Mouse (Mus musculus) MEL-GATA-1-ER (cell line): Measurements from ENCODE around the gene Defb19.

Experiments used
- DNase-seq: peaks from one replicate; pipeline ENCODE4 v3.0.0-alpha.2; 2012; ENCODE audit warnings: low read depth; ENCODE audit errors: extremely low read depth

The Defb19 gene

DNA sequence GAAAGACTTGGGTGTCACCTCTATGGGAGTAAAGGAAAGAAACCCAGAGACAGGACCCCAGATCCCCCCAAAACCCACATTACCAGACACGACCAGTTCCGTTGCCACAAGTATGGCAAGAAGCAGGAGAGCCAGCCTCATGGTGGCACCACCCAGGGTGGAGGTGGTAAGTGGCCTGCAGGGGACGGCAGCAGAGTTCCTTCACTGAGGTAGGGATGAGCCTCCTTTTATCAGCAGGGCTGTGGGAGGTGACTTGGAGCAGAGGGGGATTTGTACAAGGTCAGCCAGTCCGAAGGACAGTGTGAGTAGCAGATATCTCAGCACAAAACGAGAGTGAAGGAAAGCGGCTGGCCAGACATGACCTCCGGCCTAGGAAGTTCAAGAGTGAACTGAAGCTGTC is at the start of gene Defb19:
Gene Defb19, minus strand, starts transcription at position 206 of the 400 bp plus-strand sequence.
- DNase-seq: no peak

DNA sequence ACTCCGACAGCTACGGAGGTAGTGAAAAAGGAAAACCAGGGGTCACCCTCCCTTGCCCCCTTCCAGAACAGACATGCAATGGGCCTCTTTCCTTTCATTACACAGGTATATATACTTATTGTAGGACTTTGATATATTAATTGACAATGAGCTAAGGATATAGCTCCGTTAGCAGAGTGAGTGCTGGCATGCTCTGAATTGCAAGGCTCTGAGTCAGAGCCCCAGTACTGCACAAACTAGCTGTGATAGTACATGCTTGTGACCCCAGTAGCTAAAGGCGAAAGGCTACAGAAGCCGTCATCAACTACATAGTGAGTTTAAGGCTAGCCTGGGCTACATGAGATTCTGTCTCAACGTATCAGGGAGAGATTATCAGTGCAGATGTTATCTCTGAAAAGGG is 49.8 kb upstream of the Defb19 start:
- DNase-seq: no peak

DNA sequence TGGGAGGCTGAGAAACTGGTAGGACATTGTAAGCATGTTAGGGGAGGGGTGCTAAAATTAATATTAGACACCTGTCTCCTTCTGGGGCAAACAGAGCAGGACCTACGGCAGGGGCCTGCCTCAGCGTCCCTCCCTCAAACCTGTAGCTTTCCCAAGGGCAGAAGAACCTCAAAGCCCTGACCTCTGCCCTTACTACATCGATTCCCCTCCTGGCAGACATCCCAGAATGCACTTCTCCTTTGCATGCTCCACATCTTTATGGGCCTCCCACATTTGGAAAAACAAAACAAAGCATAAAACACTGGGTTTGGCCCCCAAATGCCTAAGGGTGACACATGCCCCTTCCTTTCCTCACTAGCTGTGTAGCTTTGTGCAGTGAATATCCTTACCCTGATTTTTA is 49.1 kb upstream of the Defb19 start:
- DNase-seq: no peak

DNA sequence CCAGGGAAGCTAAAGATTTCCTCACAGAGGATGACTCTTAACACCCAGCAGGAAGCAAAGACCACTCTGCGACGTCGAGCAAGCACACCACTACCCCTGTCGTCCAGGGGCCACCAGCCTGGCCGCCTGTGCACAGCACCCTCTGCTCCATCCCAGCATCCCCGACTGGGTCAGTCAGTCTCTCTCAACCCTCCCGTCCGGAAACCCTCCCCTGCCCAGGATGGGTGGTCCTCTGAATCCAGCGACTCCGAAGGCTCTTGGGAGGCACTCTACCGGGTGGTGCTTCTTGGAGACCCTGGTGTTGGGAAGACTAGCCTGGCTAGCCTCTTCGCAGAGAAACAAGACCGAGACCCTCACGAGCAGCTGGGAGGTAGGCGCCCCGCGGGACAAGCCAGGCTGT is 48.0 kb upstream of the Defb19 start:
- no peak for DNase-seq

DNA sequence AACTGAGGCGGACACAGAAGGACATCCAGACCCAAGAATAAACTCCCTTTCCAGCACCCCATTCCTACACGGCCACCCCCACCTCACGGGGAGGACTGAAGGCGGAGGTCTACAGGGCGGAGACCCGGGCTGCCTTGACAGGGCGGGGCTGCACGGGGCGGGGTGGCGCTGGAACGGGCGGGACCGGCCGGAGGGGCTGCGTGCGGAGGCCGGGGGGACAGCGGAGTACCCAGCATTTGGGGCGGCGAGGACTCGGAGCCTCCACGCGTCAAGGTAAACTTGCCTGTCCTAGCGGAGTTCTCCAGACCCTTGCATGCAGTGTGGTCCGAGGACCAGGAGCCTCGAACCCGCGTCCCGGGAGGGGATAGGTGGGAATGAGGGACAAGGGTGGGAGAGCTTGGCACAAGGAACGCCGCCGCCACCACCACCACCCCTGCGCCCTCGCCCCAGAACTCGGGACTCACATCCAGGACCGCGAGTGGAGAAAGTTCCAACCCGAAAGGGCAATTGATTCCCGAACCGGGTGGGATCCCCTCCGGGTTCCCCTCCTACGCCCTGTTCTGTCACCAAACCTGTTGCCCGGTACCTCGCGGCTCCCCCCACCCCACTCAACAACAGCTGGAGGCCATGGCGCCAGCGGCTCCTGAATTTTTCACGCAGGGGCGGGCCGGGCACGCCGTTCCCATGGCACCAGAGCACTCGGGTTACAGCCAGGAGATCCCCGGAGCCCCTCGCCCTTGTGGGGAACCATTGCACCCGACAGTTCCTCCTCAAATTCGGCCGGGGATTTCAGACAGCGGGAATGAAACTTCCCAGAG is 46.9 kb upstream of the Defb19 start, which contains the start of gene Rem1:
Gene Rem1, plus strand, starts transcription at position 178 of the 818 bp plus-strand sequence.
- DNase-seq: no peak

DNA sequence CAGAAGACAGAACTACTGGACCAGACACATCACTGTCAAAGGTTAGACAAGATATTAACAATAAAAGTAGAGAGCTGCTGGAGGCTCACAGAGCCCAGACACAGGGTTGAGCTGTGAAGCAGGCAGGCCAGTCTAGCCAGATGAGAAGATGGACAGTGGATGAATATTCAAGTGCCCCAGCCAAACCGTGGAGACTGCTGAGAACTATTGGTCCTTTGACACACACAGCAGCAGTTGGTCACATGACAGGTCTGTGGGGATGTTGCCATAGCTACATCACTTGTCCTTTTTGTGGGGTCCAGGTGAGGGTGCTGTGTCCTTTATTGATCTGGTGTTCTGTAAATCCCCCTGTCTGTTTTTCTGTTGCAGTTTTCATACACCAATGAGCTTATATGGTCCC is 45.1 kb upstream of the Defb19 start:
- no peak for DNase-seq

DNA sequence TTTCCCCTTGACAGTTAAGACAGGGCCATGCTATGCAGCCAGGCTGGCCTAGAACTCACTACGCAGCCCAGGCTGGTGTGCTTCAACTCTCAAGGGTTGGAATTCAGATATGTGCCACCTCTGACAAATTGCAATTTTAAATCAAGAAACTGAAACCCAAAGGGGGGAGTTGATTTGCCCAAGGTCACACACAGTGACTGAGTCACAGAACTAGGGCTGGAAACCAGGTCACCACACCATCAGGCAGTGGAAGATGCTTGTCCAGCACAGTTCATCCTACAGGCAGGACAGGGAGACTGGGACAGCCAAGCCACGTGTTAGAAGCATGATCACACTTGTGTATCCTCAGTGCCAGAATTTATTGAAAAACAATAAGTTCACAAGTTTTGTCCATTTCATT is 44.5 kb upstream of the Defb19 start:
- no peak for DNase-seq

DNA sequence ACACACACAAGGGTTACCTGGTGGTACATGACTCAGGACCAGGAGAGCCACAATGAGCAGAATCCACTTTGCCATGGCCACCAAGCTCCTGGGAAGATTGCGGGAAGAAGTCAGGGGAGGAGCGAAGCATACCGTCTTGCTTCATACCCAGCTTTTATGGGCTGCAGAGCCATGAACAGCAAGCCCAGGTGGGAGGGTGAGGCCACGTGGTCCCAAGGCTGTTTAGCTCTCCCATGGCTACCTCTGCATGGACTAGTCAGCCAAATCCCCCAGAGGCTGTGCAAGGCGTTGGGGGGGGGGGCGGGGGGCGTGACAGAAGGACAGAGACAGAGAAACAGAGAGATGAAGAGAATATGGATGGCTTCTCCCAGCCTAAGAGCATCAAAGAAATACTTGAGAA is 42.8 kb upstream of the Defb19 start, which contains the start of gene Defb25:
Gene Defb25, minus strand, starts transcription at position 101 of the 400 bp plus-strand sequence.
- no peak for DNase-seq

DNA sequence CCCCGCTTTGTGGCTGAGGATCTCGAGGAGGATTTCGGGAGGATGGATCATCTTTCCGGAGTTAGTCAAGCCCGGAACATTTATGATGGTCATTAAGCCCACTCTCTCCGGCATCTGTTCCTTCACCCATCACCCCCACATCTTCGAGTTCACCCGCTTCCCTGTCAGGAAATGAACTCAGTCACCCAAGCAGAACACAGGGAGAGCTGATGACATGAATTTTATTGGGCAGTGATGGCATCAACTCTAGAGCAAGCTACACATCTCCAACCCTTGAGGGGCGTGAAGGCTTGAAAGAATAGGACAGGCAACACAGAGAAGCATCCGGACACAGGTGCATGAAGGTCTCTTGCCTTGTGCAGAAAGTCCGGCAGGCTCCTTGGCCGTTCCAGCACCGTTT is 42.0 kb upstream of the Defb19 start:
- DNase-seq: no peak

DNA sequence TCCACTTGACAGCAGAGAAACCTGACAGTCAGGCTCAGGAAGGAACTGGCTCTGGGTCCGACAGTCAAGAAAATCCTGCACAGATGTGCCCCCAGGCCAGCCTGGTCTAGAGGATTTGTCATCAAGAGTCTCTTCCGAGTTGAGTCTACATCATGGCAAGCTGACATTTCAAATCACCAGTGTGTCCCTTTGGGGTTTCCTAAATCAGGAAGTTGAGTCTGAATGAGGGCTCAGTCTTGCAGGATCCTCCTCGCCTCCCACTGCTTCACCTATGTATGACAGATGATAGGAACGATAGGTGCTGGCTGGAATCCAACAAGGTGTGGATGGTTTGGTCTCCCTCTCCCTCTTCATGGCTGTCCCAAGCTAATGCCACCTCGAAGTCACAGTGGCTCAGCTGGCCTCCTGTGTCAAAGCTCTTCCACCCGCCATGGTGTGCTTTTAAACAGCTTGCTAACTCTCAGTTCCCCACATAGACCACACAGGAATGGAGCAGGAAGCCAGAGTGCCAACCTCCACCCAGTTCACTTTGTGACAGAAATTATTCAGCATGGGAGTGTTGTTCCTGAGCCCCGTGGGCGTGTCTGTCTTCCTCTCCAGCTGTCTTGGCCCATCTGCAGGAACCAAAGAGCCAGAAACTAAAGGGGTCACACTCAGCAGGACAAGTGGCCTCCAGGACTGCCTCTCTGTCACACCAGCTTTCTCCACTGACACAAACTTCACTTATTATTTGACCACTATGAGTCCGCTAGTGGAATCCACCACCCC is 40.4 kb upstream of the Defb19 start:
- no peak for DNase-seq

DNA sequence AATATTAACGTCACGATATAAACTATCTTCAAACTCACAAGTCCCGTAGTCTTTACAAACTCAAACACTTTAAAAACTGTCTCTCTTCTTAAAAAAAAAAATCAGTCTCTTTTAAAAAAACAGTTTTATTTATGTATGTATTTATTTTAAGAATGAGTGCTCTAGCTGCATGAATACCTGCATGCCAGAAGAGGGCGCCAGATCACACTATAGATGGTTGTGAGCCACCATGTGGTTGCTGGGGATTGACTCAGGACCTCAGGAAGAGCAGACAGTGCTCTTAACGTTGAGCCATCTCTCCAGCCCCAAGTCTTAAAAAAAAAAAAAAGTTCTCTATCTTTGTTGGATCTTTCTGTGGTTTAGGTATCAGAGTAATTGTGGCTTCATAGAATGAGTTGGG is 37.3 kb upstream of the Defb19 start:
- no peak for DNase-seq

DNA sequence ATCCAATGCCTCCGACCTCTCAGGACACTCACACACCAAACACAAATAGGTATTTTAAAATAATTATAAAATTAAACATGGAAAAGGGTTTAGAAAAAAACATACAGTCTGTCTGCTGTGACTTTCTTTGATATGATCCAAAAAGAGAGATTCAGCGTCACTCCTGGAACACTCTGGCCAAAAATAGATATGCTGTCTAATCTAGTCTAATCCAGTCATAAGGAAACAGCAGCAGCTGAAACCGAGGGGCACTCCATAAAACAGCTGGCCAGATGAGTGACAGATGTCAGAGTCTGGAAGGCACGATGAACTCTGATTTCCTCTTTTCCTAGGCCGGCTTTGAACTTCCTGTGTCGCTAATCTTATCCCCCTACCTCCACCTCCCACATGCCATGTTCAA is 36.4 kb upstream of the Defb19 start:
- DNase-seq: no peak

DNA sequence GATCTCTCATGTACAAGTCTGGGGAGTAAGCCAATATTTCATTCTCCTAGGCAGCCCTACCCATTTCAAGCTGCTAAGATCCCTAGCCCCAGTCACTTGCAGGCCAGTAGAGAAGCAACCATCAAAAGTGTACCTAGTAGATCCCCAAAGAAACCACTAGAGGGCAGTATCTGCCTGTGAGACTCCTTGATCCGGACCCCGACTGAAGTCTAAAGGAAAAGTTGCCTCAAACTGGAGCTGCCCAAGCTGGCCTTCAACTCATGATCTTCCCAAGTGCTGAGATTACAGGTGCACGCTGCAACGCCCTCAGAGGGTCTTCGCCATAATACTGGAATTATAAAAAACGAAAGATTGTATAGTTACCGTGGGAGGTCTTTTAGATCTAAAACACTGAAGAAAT is 35.5 kb upstream of the Defb19 start:
- DNase-seq: peak; percentile 59

DNA sequence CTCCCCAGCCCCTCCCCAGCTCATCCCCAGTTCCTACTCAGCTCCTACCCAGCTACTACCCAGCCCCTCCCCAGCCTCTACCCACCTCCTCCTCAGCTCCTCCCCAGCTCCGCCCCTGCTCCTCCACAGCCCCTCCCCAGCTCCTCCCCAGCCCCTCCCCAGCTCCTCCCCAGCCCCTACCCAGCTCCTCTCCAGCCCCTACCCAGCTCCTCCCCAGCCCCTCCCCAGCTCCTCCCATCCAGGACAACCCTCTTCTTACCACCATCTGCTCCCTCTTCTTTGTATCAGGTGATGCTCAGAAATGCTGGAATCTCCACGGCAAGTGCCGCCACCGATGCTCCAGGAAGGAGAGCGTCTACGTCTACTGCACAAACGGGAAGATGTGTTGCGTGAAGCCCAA is 32.1 kb upstream of the Defb19 start:
- DNase-seq: no peak

DNA sequence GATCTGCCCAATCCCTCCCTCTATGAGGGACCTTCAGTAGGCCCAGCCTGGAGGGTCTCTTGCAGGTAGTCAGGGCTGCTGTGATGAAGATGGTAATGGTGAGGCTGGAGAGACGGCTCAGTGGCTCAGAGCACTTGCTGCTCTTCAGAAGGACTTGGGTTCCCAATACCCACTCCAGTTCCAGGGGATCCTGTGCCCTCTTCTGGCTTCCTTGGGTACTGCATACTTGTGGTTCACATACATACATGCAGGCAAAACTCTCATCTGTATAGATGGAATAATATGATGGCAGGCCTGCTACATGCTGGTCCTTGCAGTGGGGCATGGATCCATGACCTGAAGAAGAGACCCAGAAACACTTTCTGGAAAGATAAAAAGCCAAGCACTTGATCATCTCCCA is 28.6 kb upstream of the Defb19 start:
- DNase-seq: no peak

DNA sequence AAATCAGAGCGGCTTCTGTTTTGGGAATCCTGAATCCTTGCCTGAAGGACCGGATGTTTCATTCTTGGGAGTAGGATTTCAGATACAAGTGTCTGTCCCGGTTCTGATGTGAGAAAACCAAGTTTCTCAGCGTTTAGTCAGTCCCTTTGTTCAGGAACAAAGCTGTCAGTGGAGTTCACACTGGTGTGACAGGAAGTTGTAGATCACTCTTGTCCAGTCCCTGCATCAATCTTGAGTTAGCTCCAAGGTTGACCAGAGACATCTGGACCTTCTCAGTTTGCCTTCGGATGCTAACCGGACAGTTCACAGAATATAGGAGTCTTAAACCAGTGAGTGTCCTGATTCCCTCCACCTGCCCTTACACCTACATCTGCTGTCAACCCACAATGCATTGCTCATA is 27.6 kb upstream of the Defb19 start:
- DNase-seq: no peak

DNA sequence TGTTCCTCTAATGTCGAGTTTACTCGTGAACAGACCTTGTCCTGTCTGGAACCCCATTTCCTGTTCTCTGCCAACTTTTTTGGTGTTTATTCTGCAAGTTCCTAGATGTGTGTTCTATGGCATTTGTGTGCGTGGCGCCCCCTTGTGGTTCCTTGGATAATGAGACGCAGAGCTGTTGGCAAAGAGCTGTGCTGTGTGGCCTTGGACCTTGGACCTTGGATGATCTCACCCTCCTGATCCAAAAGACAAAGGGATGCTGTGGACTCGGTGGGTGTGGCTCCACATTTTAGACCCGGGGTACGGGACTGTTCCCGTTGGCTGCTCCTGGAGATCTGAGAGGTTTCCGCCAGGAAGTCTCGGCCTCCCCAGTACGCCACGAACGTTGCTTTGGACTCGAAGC is 23.9 kb upstream of the Defb19 start, which contains the start of gene Defb36:
Gene Defb36, plus strand, starts transcription at position 271 of the 400 bp plus-strand sequence.
- no peak for DNase-seq

DNA sequence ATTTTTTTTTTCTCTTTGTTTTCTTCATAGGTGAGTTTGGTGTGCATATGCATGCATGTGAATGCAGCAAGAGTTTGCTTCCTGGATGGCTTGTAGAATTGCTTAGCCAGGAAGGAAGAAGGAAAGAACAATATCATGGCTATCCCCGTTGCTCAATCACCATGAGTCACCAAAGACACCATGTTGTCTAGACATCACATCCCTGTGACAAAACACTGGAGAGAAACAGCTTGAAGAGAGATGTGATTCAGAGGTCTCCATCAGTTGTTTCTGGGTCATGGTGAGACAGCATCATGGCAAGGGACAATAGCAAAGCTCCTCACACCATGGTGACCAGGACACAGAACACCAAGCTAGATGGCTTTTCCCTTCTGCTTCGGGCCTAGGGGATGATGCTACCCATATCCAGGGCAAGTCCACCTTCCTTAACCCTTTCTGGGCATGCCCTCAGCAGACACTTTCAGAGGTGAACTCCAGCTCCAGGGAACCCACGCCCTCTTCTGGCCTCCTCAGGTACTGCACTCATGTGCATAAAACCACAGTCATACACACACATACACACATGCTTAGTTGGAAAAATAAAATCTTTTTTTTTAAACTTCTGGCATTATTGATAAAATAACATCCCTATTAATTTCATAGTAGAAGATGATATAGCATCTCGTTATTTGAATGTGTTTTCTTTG is 21.3 kb upstream of the Defb19 start:
- DNase-seq: no peak

DNA sequence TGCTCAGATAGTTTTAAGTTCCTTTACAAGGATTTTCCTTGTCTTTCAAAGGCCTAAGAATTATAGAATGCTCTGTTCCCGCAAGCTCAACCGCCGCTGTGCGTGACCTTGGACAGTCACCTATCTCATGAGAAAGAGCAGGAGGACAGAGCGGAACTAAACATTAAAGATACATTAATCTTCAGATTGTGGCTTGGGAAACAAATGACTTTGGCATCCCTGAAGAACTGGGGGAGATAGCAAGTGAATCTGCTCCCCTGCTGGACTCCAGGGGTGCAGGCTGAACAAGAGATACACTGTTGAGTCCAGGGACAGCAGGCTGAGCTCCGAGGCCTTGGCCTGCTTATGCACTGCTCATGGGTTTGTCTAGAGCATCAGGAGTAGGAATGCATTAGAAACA is 20.0 kb upstream of the Defb19 start:
- no peak for DNase-seq

DNA sequence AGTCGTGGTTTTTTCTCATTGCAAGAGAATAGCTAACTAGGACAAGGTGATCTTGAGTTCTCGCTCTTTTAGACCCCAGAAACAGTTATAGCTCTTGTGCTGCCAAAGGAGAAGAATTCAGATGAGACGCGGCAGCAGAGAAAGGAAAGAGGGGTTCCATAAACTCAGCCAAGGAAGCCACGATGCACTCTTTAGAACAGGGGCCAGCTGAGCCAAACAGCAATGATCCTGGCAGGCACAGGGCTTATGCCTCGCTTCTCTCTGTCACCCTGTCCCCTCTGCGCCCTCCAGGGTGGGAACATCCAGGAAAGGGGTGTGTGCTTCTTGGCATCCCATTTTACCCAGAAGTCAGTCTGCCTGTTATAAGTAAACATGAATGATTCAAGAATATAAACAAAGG is 19.2 kb upstream of the Defb19 start, which contains the start of gene Defb45:
Gene Defb45, minus strand, starts transcription at position 101 of the 400 bp plus-strand sequence.
- DNase-seq: no peak

DNA sequence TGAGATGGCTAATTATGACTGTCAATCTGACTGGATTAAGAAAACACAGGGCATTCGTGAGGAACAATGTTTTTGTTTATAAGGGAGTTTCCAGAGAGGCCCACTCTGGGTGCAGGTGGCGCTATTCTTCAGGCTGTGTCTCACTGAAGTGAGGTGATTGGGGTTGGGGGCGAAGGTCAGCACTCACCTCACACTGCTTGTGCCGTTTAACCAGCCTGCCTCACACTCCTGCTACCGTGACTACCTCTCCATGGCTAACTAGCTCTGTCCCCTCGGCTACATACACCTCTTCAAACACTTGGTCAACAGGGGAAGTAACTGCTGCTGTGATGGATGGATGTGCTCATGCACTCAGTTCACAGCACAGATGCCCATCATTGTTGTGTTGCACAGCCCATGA is 8.9 kb upstream of the Defb19 start:
- no peak for DNase-seq

DNA sequence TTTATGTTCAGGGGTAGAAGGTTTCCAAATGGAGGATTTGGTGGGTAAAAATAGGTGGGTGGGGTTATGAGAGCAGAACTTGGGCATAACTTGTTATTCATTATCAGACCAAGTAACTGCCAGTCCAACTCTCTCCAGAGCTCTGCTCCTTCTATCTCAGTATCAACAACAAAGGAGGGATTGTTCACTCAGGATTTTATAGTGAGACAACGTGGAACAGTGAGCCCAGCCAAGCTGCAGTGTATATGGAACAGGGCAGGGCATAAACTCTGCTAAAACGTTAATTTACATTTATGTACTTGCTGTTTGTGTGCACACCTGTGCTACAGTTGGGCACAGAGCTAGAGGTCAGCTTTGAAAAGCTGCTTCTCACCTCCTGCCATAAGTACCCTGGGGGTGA is 8.3 kb upstream of the Defb19 start:
- DNase-seq: no peak
